Mouse (Mus musculus): ENCODE measurements around the gene Adig.

The Adig gene

GRCm38 (mm10) chr2:158501836-158502812, at the start of gene Adig:
Adig (plus strand) TSS chr2:158502612.
- no peak for DNase-seq (ENCODE audit: low spot score)

GRCm38 (mm10) chr2:158456451-158456850, 46.0 kb upstream of the Adig start:
- DNase-seq (ENCODE audit: low spot score): no peak

- DNase-seq (ENCODE audit: low spot score): no peak
These were observed 44.8 kb upstream of the Adig start for GRCm38 (mm10) chr2:158457610-158458009.

GRCm38 (mm10) chr2:158462450-158462849, 40.0 kb upstream of the Adig start:
- no peak for DNase-seq (ENCODE audit: low spot score)

- DNase-seq (ENCODE audit: low spot score): no peak
These were observed 28.3 kb upstream of the Adig start for GRCm38 (mm10) chr2:158474159-158474558.

- DNase-seq (ENCODE audit: low spot score): no peak
These were observed 24.8 kb upstream of the Adig start for GRCm38 (mm10) chr2:158477640-158478039.

GRCm38 (mm10) chr2:158498457-158498856, 4.0 kb upstream of the Adig start:
- DNase-seq (ENCODE audit: low spot score): no peak

- no peak for DNase-seq (ENCODE audit: low spot score)
These were observed 814 bp downstream of the Adig start for GRCm38 (mm10) chr2:158503226-158503625.

- no peak for DNase-seq (ENCODE audit: low spot score)
These were observed 1.3 kb downstream of the Adig start for GRCm38 (mm10) chr2:158503671-158504070.

GRCm38 (mm10) chr2:158506475-158506874, 4.1 kb downstream of the Adig start:
- DNase-seq (ENCODE audit: low spot score): no peak

- no peak for DNase-seq (ENCODE audit: low spot score)
These were observed 4.6 kb downstream of the Adig start for GRCm38 (mm10) chr2:158507046-158507445.

GRCm38 (mm10) chr2:158510665-158511064, 8.3 kb downstream of the Adig start:
- no peak for DNase-seq (ENCODE audit: low spot score)

- DNase-seq (ENCODE audit: low spot score): no peak
These were observed 10.1 kb downstream of the Adig start, which contains the start of gene Arhgap40 for GRCm38 (mm10) chr2:158512528-158512927. Arhgap40 (plus strand) TSS chr2:158512796.

GRCm38 (mm10) chr2:158513821-158514336, 11.5 kb downstream of the Adig start:
- no peak for DNase-seq (ENCODE audit: low spot score)

GRCm38 (mm10) chr2:158518583-158518982, 16.2 kb downstream of the Adig start:
- no peak for DNase-seq (ENCODE audit: low spot score)

- no peak for DNase-seq (ENCODE audit: low spot score)
These were observed 16.7 kb downstream of the Adig start for GRCm38 (mm10) chr2:158519071-158519470.

GRCm38 (mm10) chr2:158519800-158520199, 17.4 kb downstream of the Adig start:
- no peak for DNase-seq (ENCODE audit: low spot score)

GRCm38 (mm10) chr2:158523060-158523459, 20.6 kb downstream of the Adig start:
- no peak for DNase-seq (ENCODE audit: low spot score)

GRCm38 (mm10) chr2:158524129-158524860, 21.9 kb downstream of the Adig start:
- no peak for DNase-seq (ENCODE audit: low spot score)

GRCm38 (mm10) chr2:158534090-158534489, 31.7 kb downstream of the Adig start:
- peak; percentile 82 for DNase-seq (ENCODE audit: low spot score)

GRCm38 (mm10) chr2:158534559-158534958, 32.1 kb downstream of the Adig start:
- DNase-seq (ENCODE audit: low spot score): no peak

GRCm38 (mm10) chr2:158539433-158540305, 37.3 kb downstream of the Adig start:
- peak; percentile 53 for DNase-seq (ENCODE audit: low spot score)

Data from embryo, embryonic 10.5 days (tissue).